Mouse (Mus musculus): Measurements from ENCODE around the gene Bpifc. TPM values are rescaled to one million over a fixed set of nuclear protein-coding genes. Genes with fewer than 3 reads are reported as not detected.

The Bpifc gene
- polyA plus RNA-seq, 1 experiment from 2014 or later: 0.04 TPM

GRCm38 (mm10) chr10:85968157-85968634 is 43.5 kb downstream of the Bpifc start:
- ATAC-seq (ENCODE audit: low read depth): no peak
- Histone ChIP-seq H3K36me3 (ENCODE audit: control insufficient read depth, insufficient read depth) (no peaks in the 10 kb centered on the region), H3K27ac (ENCODE audit: low read length) (no peak overlapping the region), H3K4me3 (ENCODE audit: low read depth, low read length) (no peak overlapping the region), H3K27me3 (ENCODE audit: control insufficient read depth, insufficient read depth, low read depth, low read length) (no peaks in the 10 kb centered on the region; the same call in 1 of the 2 replicates), H3K9ac (ENCODE audit: low read depth, low read length) (no peak overlapping the region), H3K4me1 (ENCODE audit: control insufficient read depth, low read depth, low read length) (no peaks in the 10 kb centered on the region), H3K4me2 (ENCODE audit: low read depth, low read length) (no peak overlapping the region), H3K9me3 (replicated peaks; ENCODE audit: control insufficient read depth, low read length) (no peaks in the 10 kb centered on the region)
- 9% methylated on average over 7 of the region's 7 CpGs for WGBS (ENCODE audit: insufficient replicate concordance)

- WGBS (ENCODE audit: insufficient replicate concordance): 57% methylated on average over 17 of the region's 17 CpGs
- no peaks in the 10 kb centered on the region for H3K36me3 ChIP-seq (ENCODE audit: control insufficient read depth, insufficient read depth)
- ATAC-seq (ENCODE audit: low read depth): no peak
- no peak overlapping the region for H3K9ac ChIP-seq (ENCODE audit: low read depth, low read length)
- H3K27ac ChIP-seq (ENCODE audit: low read length): no peak overlapping the region
- H3K9me3 ChIP-seq (replicated peaks; ENCODE audit: control insufficient read depth, low read length): no peaks in the 10 kb centered on the region
- no peaks in the 10 kb centered on the region for H3K4me1 ChIP-seq (ENCODE audit: control insufficient read depth, low read depth, low read length)
- H3K4me2 ChIP-seq (ENCODE audit: low read depth, low read length): no peak overlapping the region
- no peak overlapping the region for H3K4me3 ChIP-seq (ENCODE audit: low read depth, low read length)
- H3K27me3 ChIP-seq (ENCODE audit: control insufficient read depth, insufficient read depth, low read depth, low read length): no peaks in the 10 kb centered on the region; the same call in 1 of the 2 replicates
Observed at GRCm38 (mm10) chr10:85967411-85968156, 44.1 kb downstream of the Bpifc start.

GRCm38 (mm10) chr10:85966476-85966875 is 45.2 kb downstream of the Bpifc start:
- Histone ChIP-seq H3K27me3 (ENCODE audit: control insufficient read depth, insufficient read depth, low read depth, low read length) (no peaks in the 10 kb centered on the region; the same call in 1 of the 2 replicates), H3K9ac (ENCODE audit: low read depth, low read length) (no peak overlapping the region), H3K27ac (ENCODE audit: low read length) (no peak overlapping the region), H3K4me3 (ENCODE audit: low read depth, low read length) (no peak overlapping the region), H3K4me2 (ENCODE audit: low read depth, low read length) (no peak overlapping the region), H3K36me3 (ENCODE audit: control insufficient read depth, insufficient read depth) (no peaks in the 10 kb centered on the region), H3K4me1 (ENCODE audit: control insufficient read depth, low read depth, low read length) (no peaks in the 10 kb centered on the region), H3K9me3 (replicated peaks; ENCODE audit: control insufficient read depth, low read length) (no peaks in the 10 kb centered on the region)
- ATAC-seq (ENCODE audit: low read depth): no peak
- WGBS (ENCODE audit: insufficient replicate concordance): 29% methylated on average over 2 of the region's 2 CpGs

GRCm38 (mm10) chr10:85964316-85964715 is 47.4 kb downstream of the Bpifc start:
- H3K4me3 ChIP-seq (ENCODE audit: low read depth, low read length): no peak overlapping the region
- no peak for ATAC-seq (ENCODE audit: low read depth)
- no peaks in the 10 kb centered on the region for H3K9me3 ChIP-seq (replicated peaks; ENCODE audit: control insufficient read depth, low read length)
- H3K36me3 ChIP-seq (ENCODE audit: control insufficient read depth, insufficient read depth): no peaks in the 10 kb centered on the region
- H3K4me2 ChIP-seq (ENCODE audit: low read depth, low read length): no peak overlapping the region
- H3K27ac ChIP-seq (ENCODE audit: low read length): no peak overlapping the region
- WGBS (ENCODE audit: insufficient replicate concordance): 68% methylated on average over 7 of the region's 7 CpGs
- no peak overlapping the region for H3K9ac ChIP-seq (ENCODE audit: low read depth, low read length)
- no peaks in the 10 kb centered on the region for H3K4me1 ChIP-seq (ENCODE audit: control insufficient read depth, low read depth, low read length)
- H3K27me3 ChIP-seq (ENCODE audit: control insufficient read depth, insufficient read depth, low read depth, low read length): no peaks in the 10 kb centered on the region; the same call in 1 of the 2 replicates

GRCm38 (mm10) chr10:85962897-85963296 is 48.8 kb downstream of the Bpifc start:
- H3K9me3 ChIP-seq (replicated peaks; ENCODE audit: control insufficient read depth, low read length): no peaks in the 10 kb centered on the region
- no peaks in the 10 kb centered on the region for H3K36me3 ChIP-seq (ENCODE audit: control insufficient read depth, insufficient read depth)
- H3K4me1 ChIP-seq (ENCODE audit: control insufficient read depth, low read depth, low read length): no peaks in the 10 kb centered on the region
- no peak for ATAC-seq (ENCODE audit: low read depth)
- H3K9ac ChIP-seq (ENCODE audit: low read depth, low read length): no peak overlapping the region
- WGBS (ENCODE audit: insufficient replicate concordance): 56% methylated on average over 9 of the region's 9 CpGs
- H3K4me2 ChIP-seq (ENCODE audit: low read depth, low read length): no peak overlapping the region
- H3K27me3 ChIP-seq (ENCODE audit: control insufficient read depth, insufficient read depth, low read depth, low read length): no peaks in the 10 kb centered on the region; the same call in 1 of the 2 replicates
- no peak overlapping the region for H3K4me3 ChIP-seq (ENCODE audit: low read depth, low read length)
- no peak overlapping the region for H3K27ac ChIP-seq (ENCODE audit: low read length)

- ATAC-seq (ENCODE audit: low read depth): peak; percentile 94
- Histone ChIP-seq H3K4me3 (ENCODE audit: low read depth, low read length) (peak within 1 kb of the TSS; percentile 74), H3K4me1 (ENCODE audit: control insufficient read depth, low read depth, low read length) (peaks cover 3% of the 10 kb centered on the region), H3K9me3 (replicated peaks; ENCODE audit: control insufficient read depth, low read length) (no peaks in the 10 kb centered on the region), H3K36me3 (ENCODE audit: control insufficient read depth, insufficient read depth) (0 out of 2 replicates have a peak, but pooled peaks cover 2% of the 10 kb centered on the region), H3K4me2 (ENCODE audit: low read depth, low read length) (peak within 1 kb of the TSS; percentile 71), H3K9ac (ENCODE audit: low read depth, low read length) (peak within 1 kb of the TSS; percentile 74), H3K27me3 (ENCODE audit: control insufficient read depth, insufficient read depth, low read depth, low read length) (no peaks in the 10 kb centered on the region), H3K27ac (ENCODE audit: low read length) (peak within 1 kb of the TSS; percentile 57)
- under 1% methylated on average over 38 of the region's 38 CpGs for WGBS (ENCODE audit: insufficient replicate concordance)
Observed at GRCm38 (mm10) chr10:85957464-85957950, 54.2 kb downstream of the Bpifc start, which contains the start of gene Rtcb. Gene Rtcb (minus strand): TSS chr10:85957823.

GRCm38 (mm10) chr10:85956871-85957419 is 54.8 kb downstream of the Bpifc start:
- peaks cover 2% of the 10 kb centered on the region; the same call in 1 of the 2 replicates for H3K36me3 ChIP-seq (ENCODE audit: control insufficient read depth, insufficient read depth)
- peak overlapping the region; percentile 57 for H3K27ac ChIP-seq (ENCODE audit: low read length)
- WGBS (ENCODE audit: insufficient replicate concordance): 2% methylated on average over 20 of the region's 20 CpGs
- peaks cover 3% of the 10 kb centered on the region for H3K4me1 ChIP-seq (ENCODE audit: control insufficient read depth, low read depth, low read length)
- H3K27me3 ChIP-seq (ENCODE audit: control insufficient read depth, insufficient read depth, low read depth, low read length): no peaks in the 10 kb centered on the region
- H3K4me2 ChIP-seq (ENCODE audit: low read depth, low read length): peak overlapping the region; percentile 71
- ATAC-seq (ENCODE audit: low read depth): no peak
- H3K9me3 ChIP-seq (replicated peaks; ENCODE audit: control insufficient read depth, low read length): no peaks in the 10 kb centered on the region
- H3K4me3 ChIP-seq (ENCODE audit: low read depth, low read length): peak overlapping the region; percentile 74
- peak overlapping the region; percentile 74 for H3K9ac ChIP-seq (ENCODE audit: low read depth, low read length)

- Histone ChIP-seq H3K36me3 (ENCODE audit: control insufficient read depth, insufficient read depth) (peaks cover 11% of the 10 kb centered on the region; the same call in 1 of the 2 replicates), H3K4me3 (ENCODE audit: low read depth, low read length) (no peak overlapping the region), H3K9ac (ENCODE audit: low read depth, low read length) (no peak overlapping the region), H3K4me2 (ENCODE audit: low read depth, low read length) (no peak overlapping the region), H3K27me3 (ENCODE audit: control insufficient read depth, insufficient read depth, low read depth, low read length) (no peaks in the 10 kb centered on the region), H3K9me3 (replicated peaks; ENCODE audit: control insufficient read depth, low read length) (no peaks in the 10 kb centered on the region), H3K4me1 (ENCODE audit: control insufficient read depth, low read depth, low read length) (peaks cover 3% of the 10 kb centered on the region), H3K27ac (ENCODE audit: low read length) (no peak overlapping the region)
- WGBS (ENCODE audit: insufficient replicate concordance): 69% methylated on average over 2 of the region's 2 CpGs
- no peak for ATAC-seq (ENCODE audit: low read depth)
Observed at GRCm38 (mm10) chr10:85954429-85954828, 57.3 kb downstream of the Bpifc start.

GRCm38 (mm10) chr10:85953401-85953800 is 58.3 kb downstream of the Bpifc start:
- H3K9ac ChIP-seq (ENCODE audit: low read depth, low read length): no peak overlapping the region
- 69% methylated on average over 3 of the region's 3 CpGs for WGBS (ENCODE audit: insufficient replicate concordance)
- H3K9me3 ChIP-seq (replicated peaks; ENCODE audit: control insufficient read depth, low read length): no peaks in the 10 kb centered on the region
- H3K4me2 ChIP-seq (ENCODE audit: low read depth, low read length): no peak overlapping the region
- no peaks in the 10 kb centered on the region for H3K27me3 ChIP-seq (ENCODE audit: control insufficient read depth, insufficient read depth, low read depth, low read length)
- no peak overlapping the region for H3K4me3 ChIP-seq (ENCODE audit: low read depth, low read length)
- peaks cover 16% of the 10 kb centered on the region for H3K36me3 ChIP-seq (ENCODE audit: control insufficient read depth, insufficient read depth)
- H3K27ac ChIP-seq (ENCODE audit: low read length): no peak overlapping the region
- ATAC-seq (ENCODE audit: low read depth): no peak
- peaks cover 3% of the 10 kb centered on the region for H3K4me1 ChIP-seq (ENCODE audit: control insufficient read depth, low read depth, low read length)

Measured in liver, embryonic 16.5 days (tissue).